Mouse (Mus musculus): Measurements from ENCODE around the gene Lag3. TPM values are rescaled to one million over a fixed set of nuclear protein-coding genes. Genes with fewer than 3 reads are reported as not detected.

The Lag3 gene
- polyA plus RNA-seq, 1 experiment from 2014 or later, result 1.4 TPM

GRCm38 (mm10) chr6:124885956-124886381, 25.5 kb downstream of the Lag3 start:
- Histone ChIP-seq H3K27me3 (ENCODE audit: insufficient read depth, low read length) (no peaks in the 10 kb centered on the region), H3K9ac (no peak overlapping the region), H3K4me3 (ENCODE audit: low read depth, low read length) (no peak overlapping the region), H3K27ac (ENCODE audit: low read depth) (no peak overlapping the region), H3K4me1 (ENCODE audit: insufficient read depth) (no peaks in the 10 kb centered on the region), H3K36me3 (ENCODE audit: insufficient read depth) (no peaks in the 10 kb centered on the region), H3K9me3 (ENCODE audit: low read depth, low read length) (no peaks in the 10 kb centered on the region), H3K4me2 (no peak overlapping the region)
- WGBS, result 87% methylated on average over 8 of the region's 8 CpGs
- DNase-seq, result no peak
- TF ChIP-seq CTCF (IDR thresholded peaks at IDR 0.05; ENCODE audit: low read depth), result no peak
- ATAC-seq (ENCODE audit: insufficient read depth), result no peak

GRCm38 (mm10) chr6:124884714-124885500, 26.6 kb downstream of the Lag3 start:
- H3K4me2 ChIP-seq, result no peak overlapping the region
- ATAC-seq (ENCODE audit: insufficient read depth) (no peak), DNase-seq (no peak)
- no peaks in the 10 kb centered on the region for H3K9me3 ChIP-seq (ENCODE audit: low read depth, low read length)
- 66% methylated on average over 10 of the region's 10 CpGs for WGBS
- no peaks in the 10 kb centered on the region for H3K4me1 ChIP-seq (ENCODE audit: insufficient read depth)
- no peak overlapping the region for H3K9ac ChIP-seq
- TF ChIP-seq CTCF (IDR thresholded peaks at IDR 0.05; ENCODE audit: low read depth), result no peak
- H3K36me3 ChIP-seq (ENCODE audit: insufficient read depth), result no peaks in the 10 kb centered on the region
- H3K4me3 ChIP-seq (ENCODE audit: low read depth, low read length), result no peak overlapping the region
- H3K27me3 ChIP-seq (ENCODE audit: insufficient read depth, low read length), result no peaks in the 10 kb centered on the region
- H3K27ac ChIP-seq (ENCODE audit: low read depth), result no peak overlapping the region

GRCm38 (mm10) chr6:124883351-124883750, 28.2 kb downstream of the Lag3 start:
- Histone ChIP-seq H3K4me1 (ENCODE audit: insufficient read depth) (no peaks in the 10 kb centered on the region), H3K9me3 (ENCODE audit: low read depth, low read length) (no peaks in the 10 kb centered on the region), H3K4me3 (ENCODE audit: low read depth, low read length) (no peak overlapping the region), H3K27ac (ENCODE audit: low read depth) (no peak overlapping the region), H3K9ac (no peak overlapping the region), H3K27me3 (ENCODE audit: insufficient read depth, low read length) (no peaks in the 10 kb centered on the region), H3K36me3 (ENCODE audit: insufficient read depth) (no peaks in the 10 kb centered on the region), H3K4me2 (no peak overlapping the region)
- no peak for TF ChIP-seq CTCF (IDR thresholded peaks at IDR 0.05; ENCODE audit: low read depth)
- no peak for DNase-seq
- ATAC-seq (ENCODE audit: insufficient read depth), result no peak
- WGBS, result 81% methylated on average over 10 of the region's 10 CpGs

GRCm38 (mm10) chr6:124881821-124882220, 29.7 kb downstream of the Lag3 start:
- ATAC-seq (ENCODE audit: insufficient read depth) (no peak), DNase-seq (no peak)
- no peak for TF ChIP-seq CTCF (IDR thresholded peaks at IDR 0.05; ENCODE audit: low read depth)
- Histone ChIP-seq H3K27ac (ENCODE audit: low read depth) (no peak overlapping the region), H3K27me3 (ENCODE audit: insufficient read depth, low read length) (no peaks in the 10 kb centered on the region), H3K4me2 (no peak overlapping the region), H3K4me1 (ENCODE audit: insufficient read depth) (no peaks in the 10 kb centered on the region), H3K9me3 (ENCODE audit: low read depth, low read length) (no peaks in the 10 kb centered on the region), H3K9ac (no peak overlapping the region), H3K36me3 (ENCODE audit: insufficient read depth) (no peaks in the 10 kb centered on the region), H3K4me3 (ENCODE audit: low read depth, low read length) (no peak overlapping the region)
- 90% methylated on average over 9 of the region's 9 CpGs for WGBS

- Histone ChIP-seq H3K36me3 (ENCODE audit: insufficient read depth) (no peaks in the 10 kb centered on the region), H3K4me2 (no peak overlapping the region), H3K27me3 (ENCODE audit: insufficient read depth, low read length) (no peaks in the 10 kb centered on the region), H3K27ac (ENCODE audit: low read depth) (no peak overlapping the region), H3K9me3 (ENCODE audit: low read depth, low read length) (no peaks in the 10 kb centered on the region), H3K4me1 (ENCODE audit: insufficient read depth) (no peaks in the 10 kb centered on the region), H3K9ac (no peak overlapping the region), H3K4me3 (ENCODE audit: low read depth, low read length) (no peak overlapping the region)
- no peak for TF ChIP-seq CTCF (IDR thresholded peaks at IDR 0.05; ENCODE audit: low read depth)
- no peak for DNase-seq
- ATAC-seq (ENCODE audit: insufficient read depth), result no peak
- 37% methylated on average over 6 of the region's 6 CpGs for WGBS
Observed at GRCm38 (mm10) chr6:124879390-124879789, 32.1 kb downstream of the Lag3 start.

- 26% methylated on average over 3 of the region's 3 CpGs for WGBS
- no peaks in the 10 kb centered on the region for H3K36me3 ChIP-seq (ENCODE audit: insufficient read depth)
- ATAC-seq (ENCODE audit: insufficient read depth), result no peak
- DNase-seq, result no peak
- H3K27me3 ChIP-seq (ENCODE audit: insufficient read depth, low read length), result no peaks in the 10 kb centered on the region
- no peak overlapping the region for H3K4me2 ChIP-seq
- H3K9ac ChIP-seq, result no peak overlapping the region
- H3K9me3 ChIP-seq (ENCODE audit: low read depth, low read length), result no peaks in the 10 kb centered on the region
- TF ChIP-seq CTCF (IDR thresholded peaks at IDR 0.05; ENCODE audit: low read depth), result no peak
- H3K27ac ChIP-seq (ENCODE audit: low read depth), result no peak overlapping the region
- no peak overlapping the region for H3K4me3 ChIP-seq (ENCODE audit: low read depth, low read length)
- no peaks in the 10 kb centered on the region for H3K4me1 ChIP-seq (ENCODE audit: insufficient read depth)
Observed at GRCm38 (mm10) chr6:124874348-124874747, 37.2 kb downstream of the Lag3 start.

- H3K27me3 ChIP-seq (ENCODE audit: insufficient read depth, low read length), result peaks cover 26% of the 10 kb centered on the region; the same call in 1 of the 2 replicates
- H3K4me1 ChIP-seq (ENCODE audit: insufficient read depth), result 0 out of 2 replicates have a peak, but pooled peaks cover 3% of the 10 kb centered on the region
- no peak overlapping the region for H3K27ac ChIP-seq (ENCODE audit: low read depth)
- TF ChIP-seq CTCF (IDR thresholded peaks at IDR 0.05; ENCODE audit: low read depth), result no peak
- ATAC-seq (ENCODE audit: insufficient read depth) (no peak), DNase-seq (no peak)
- WGBS, result 42% methylated on average over 6 of the region's 7 CpGs
- no peak overlapping the region for H3K4me2 ChIP-seq
- H3K9me3 ChIP-seq (ENCODE audit: low read depth, low read length), result no peaks in the 10 kb centered on the region
- H3K4me3 ChIP-seq (ENCODE audit: low read depth, low read length), result no peak overlapping the region
- H3K9ac ChIP-seq, result no peak overlapping the region
- no peaks in the 10 kb centered on the region for H3K36me3 ChIP-seq (ENCODE audit: insufficient read depth)
Observed at GRCm38 (mm10) chr6:124866560-124866959, 44.9 kb downstream of the Lag3 start.
